Mouse (Mus musculus) heart, embryonic 11.5 days (tissue): ENCODE data around the gene Gstt3. TPM values are rescaled to one million over a fixed set of nuclear protein-coding genes. Genes with fewer than 3 reads are reported as not detected.

Experiments
- ATAC-seq: fragments of 200-750 bp; cut with Nextera tagmentation; replicated peaks from 2 replicates; pipeline ENCODE4 v1.8.0; 2017; ENCODE audit warnings: moderate library complexity; ENCODE audit not compliant: insufficient number of reproducible peaks, low FRiP score, low TSS enrichment
- H3K27ac ChIP-seq: fragments of 300-500 bp; sonication (generic); 2 replicates; pipeline ENCODE4 v1.5.1; 2014; ENCODE audit warnings: mild to moderate bottlenecking, low read depth, low read length
- H3K27me3 ChIP-seq: fragments of 300-500 bp; sonication (generic); 2 replicates; pipeline ENCODE4 v1.6.1; 2014; ENCODE audit warnings: mild to moderate bottlenecking, low read length, mixed read lengths; ENCODE audit not compliant: control insufficient read depth, insufficient read depth
- H3K36me3 ChIP-seq: fragments of 300-500 bp; sonication (generic); 2 replicates; pipeline ENCODE4 v1.6.1; 2014; ENCODE audit warnings: mild to moderate bottlenecking, low read length, moderate library complexity, mixed read lengths; ENCODE audit not compliant: control insufficient read depth, insufficient read depth
- H3K4me1 ChIP-seq: fragments of 300-500 bp; sonication (generic); 2 replicates; pipeline ENCODE4 v1.6.1; 2014; ENCODE audit warnings: low read length; ENCODE audit not compliant: control insufficient read depth, insufficient read depth
- H3K4me2 ChIP-seq: fragments of 300-500 bp; sonication (generic); 2 replicates; pipeline ENCODE4 v1.6.1; 2014; ENCODE audit warnings: mild to moderate bottlenecking, moderate library complexity
- H3K4me3 ChIP-seq: fragments of 300-500 bp; sonication (generic); 2 replicates; pipeline ENCODE4 v1.5.1; 2014; ENCODE audit warnings: low read depth, low read length
- H3K9ac ChIP-seq: fragments of 300-500 bp; sonication (generic); 2 replicates; pipeline ENCODE4 v1.6.1; 2014; ENCODE audit warnings: mild to moderate bottlenecking, low read depth, low read length, moderate library complexity
- H3K9me3 ChIP-seq: fragments of 300-500 bp; sonication (generic); replicated peaks from 2 replicates; pipeline ENCODE4 v1.6.1; 2016; ENCODE audit warnings: low read length; ENCODE audit not compliant: control insufficient read depth
- WGBS: fragments of 180-500 bp; shearing (Covaris S2); extraction: QIAGEN DNeasy Blood & Tissue Kit; methylation state at CpG from one replicate; pipeline ENCODE4 v1.1.7; 2014; ENCODE audit not compliant: insufficient replicate concordance; 5-methylcytosine and 5-hydroxymethylcytosine counted together
- polyA plus RNA-seq: library from polyadenylated mRNA; unstranded; fragments of >200 nt; fragmentation: Nextera tagmentation; extraction: Ambion mirVana; gene quantifications from 2 replicates; pipeline ENCODE4 v1.2.1, GENCODE M21; 2014

Gene Gstt3
- polyA plus RNA-seq = 3.0 and 3.4 TPM in 2 replicates

GRCm38 (mm10) chr10:75780769-75781578 lies at the start of gene Gstt3, which contains the start of gene Gm20441:
Gene Gstt3 (minus strand): TSS chr10:75781414.
Gene Gm20441 (minus strand): TSS chr10:75780954.
- no peaks in the 10 kb centered on the region for H3K36me3 ChIP-seq
- 0 out of 2 replicates have a peak, but pooled peaks cover 5% of the 10 kb centered on the region for H3K4me1 ChIP-seq
- 0 out of 2 replicates have a peak, but pooled peaks have one; percentile 22 for ATAC-seq
- peak within 1 kb of the TSS; percentile 95 for H3K4me2 ChIP-seq
- H3K27me3 ChIP-seq = peaks cover 20% of the 10 kb centered on the region
- H3K4me3 ChIP-seq = peak within 1 kb of the TSS; percentile 48
- H3K9me3 ChIP-seq = no peaks in the 10 kb centered on the region
- peak within 1 kb of the TSS; percentile 16; the same call in 1 of the 2 replicates for H3K9ac ChIP-seq
- H3K27ac ChIP-seq = no peak within 1 kb of the TSS
- 1% methylated on average over 28 of the region's 28 CpGs for WGBS

- H3K9me3 ChIP-seq = no peaks in the 10 kb centered on the region
- H3K27ac ChIP-seq = no peak overlapping the region
- H3K4me3 ChIP-seq = no peak overlapping the region
- no peaks in the 10 kb centered on the region for H3K36me3 ChIP-seq
- H3K4me2 ChIP-seq = no peak overlapping the region
- no peak overlapping the region for H3K9ac ChIP-seq
- peaks cover 10% of the 10 kb centered on the region for H3K4me1 ChIP-seq
- WGBS = 85% methylated on average over 2 of the region's 2 CpGs
- ATAC-seq = no peak
- H3K27me3 ChIP-seq = peaks cover 4% of the 10 kb centered on the region; the same call in 1 of the 2 replicates
These were observed 49.1 kb upstream of the Gstt3 start for GRCm38 (mm10) chr10:75830275-75830670.

- no peaks in the 10 kb centered on the region for H3K36me3 ChIP-seq
- peaks cover 4% of the 10 kb centered on the region; the same call in 1 of the 2 replicates for H3K27me3 ChIP-seq
- no peak for ATAC-seq
- H3K9me3 ChIP-seq = no peaks in the 10 kb centered on the region
- no peak overlapping the region for H3K4me2 ChIP-seq
- H3K27ac ChIP-seq = no peak overlapping the region
- H3K4me3 ChIP-seq = no peak overlapping the region
- H3K4me1 ChIP-seq = peaks cover 8% of the 10 kb centered on the region
- H3K9ac ChIP-seq = no peak overlapping the region
- 83% methylated on average over 2 of the region's 2 CpGs for WGBS
These were observed 48.5 kb upstream of the Gstt3 start for GRCm38 (mm10) chr10:75829529-75830274.

- H3K9ac ChIP-seq = no peak overlapping the region
- H3K36me3 ChIP-seq = no peaks in the 10 kb centered on the region
- no peak overlapping the region for H3K4me2 ChIP-seq
- no peak overlapping the region for H3K27ac ChIP-seq
- no peak overlapping the region for H3K4me3 ChIP-seq
- no peak for ATAC-seq
- H3K9me3 ChIP-seq = no peaks in the 10 kb centered on the region
- H3K27me3 ChIP-seq = peaks cover 4% of the 10 kb centered on the region; the same call in 1 of the 2 replicates
- peaks cover under 1% of the 10 kb centered on the region for H3K4me1 ChIP-seq
These were observed 47.3 kb upstream of the Gstt3 start for GRCm38 (mm10) chr10:75828500-75828931.

GRCm38 (mm10) chr10:75827668-75828360 lies 46.6 kb upstream of the Gstt3 start:
- Histone ChIP-seq H3K4me3 (no peak overlapping the region), H3K9me3 (0 out of 2 replicates have a peak, but pooled peaks cover 3% of the 10 kb centered on the region), H3K4me1 (no peaks in the 10 kb centered on the region), H3K4me2 (no peak overlapping the region), H3K36me3 (no peaks in the 10 kb centered on the region), H3K27me3 (no peaks in the 10 kb centered on the region), H3K9ac (no peak overlapping the region), H3K27ac (no peak overlapping the region)
- 86% methylated on average over 4 of the region's 4 CpGs for WGBS
- no peak for ATAC-seq

GRCm38 (mm10) chr10:75824530-75824929 lies 43.3 kb upstream of the Gstt3 start:
- Histone ChIP-seq H3K4me2 (no peak overlapping the region), H3K9me3 (0 out of 2 replicates have a peak, but pooled peaks cover 3% of the 10 kb centered on the region), H3K36me3 (no peaks in the 10 kb centered on the region), H3K27ac (no peak overlapping the region), H3K4me3 (no peak overlapping the region), H3K27me3 (no peaks in the 10 kb centered on the region), H3K9ac (no peak overlapping the region), H3K4me1 (no peaks in the 10 kb centered on the region)
- no peak for ATAC-seq
- WGBS = 82% methylated on average over 4 of the region's 4 CpGs

- no peaks in the 10 kb centered on the region for H3K36me3 ChIP-seq
- no peaks in the 10 kb centered on the region for H3K27me3 ChIP-seq
- no peak for ATAC-seq
- 0 out of 2 replicates have a peak, but pooled peaks cover 3% of the 10 kb centered on the region for H3K9me3 ChIP-seq
- H3K27ac ChIP-seq = no peak overlapping the region
- 71% methylated on average over 1 of the region's 1 CpGs for WGBS
- no peaks in the 10 kb centered on the region for H3K4me1 ChIP-seq
- H3K4me3 ChIP-seq = no peak overlapping the region
- no peak overlapping the region for H3K4me2 ChIP-seq
- H3K9ac ChIP-seq = no peak overlapping the region
These were observed 42.6 kb upstream of the Gstt3 start for GRCm38 (mm10) chr10:75823782-75824181.

GRCm38 (mm10) chr10:75822443-75822842 lies 41.2 kb upstream of the Gstt3 start, which contains the start of gene Gstt4:
Gene Gstt4 (minus strand): TSS chr10:75822543.
- 84% methylated on average over 2 of the region's 2 CpGs for WGBS
- Histone ChIP-seq H3K4me2 (no peak within 1 kb of the TSS), H3K9ac (no peak within 1 kb of the TSS), H3K36me3 (no peaks in the 10 kb centered on the region), H3K4me3 (no peak within 1 kb of the TSS), H3K4me1 (no peaks in the 10 kb centered on the region), H3K27ac (no peak within 1 kb of the TSS), H3K27me3 (no peaks in the 10 kb centered on the region), H3K9me3 (0 out of 2 replicates have a peak, but pooled peaks cover 3% of the 10 kb centered on the region)
- no peak for ATAC-seq
